Mouse (Mus musculus) B cell, adult 62 days (primary cell): Measurements from ENCODE around the gene Paxbp1. TPM values are rescaled to one million over a fixed set of nuclear protein-coding genes. Genes with fewer than 3 reads are reported as not detected.

Source experiments
- total RNA-seq: library from RNA; stranded (reverse); gene quantifications from 4 replicates; pipeline ENCODE4 v1.2.4, GENCODE M21; 2023

Paxbp1 gene
- total RNA-seq = 109 to 120 TPM (median 115 TPM) in 4 replicates

GRCm38 (mm10) chr16:91044270-91045182 is at the start of gene Paxbp1:
TSS of gene Paxbp1 (minus strand) at chr16:91044543.

DNA sequence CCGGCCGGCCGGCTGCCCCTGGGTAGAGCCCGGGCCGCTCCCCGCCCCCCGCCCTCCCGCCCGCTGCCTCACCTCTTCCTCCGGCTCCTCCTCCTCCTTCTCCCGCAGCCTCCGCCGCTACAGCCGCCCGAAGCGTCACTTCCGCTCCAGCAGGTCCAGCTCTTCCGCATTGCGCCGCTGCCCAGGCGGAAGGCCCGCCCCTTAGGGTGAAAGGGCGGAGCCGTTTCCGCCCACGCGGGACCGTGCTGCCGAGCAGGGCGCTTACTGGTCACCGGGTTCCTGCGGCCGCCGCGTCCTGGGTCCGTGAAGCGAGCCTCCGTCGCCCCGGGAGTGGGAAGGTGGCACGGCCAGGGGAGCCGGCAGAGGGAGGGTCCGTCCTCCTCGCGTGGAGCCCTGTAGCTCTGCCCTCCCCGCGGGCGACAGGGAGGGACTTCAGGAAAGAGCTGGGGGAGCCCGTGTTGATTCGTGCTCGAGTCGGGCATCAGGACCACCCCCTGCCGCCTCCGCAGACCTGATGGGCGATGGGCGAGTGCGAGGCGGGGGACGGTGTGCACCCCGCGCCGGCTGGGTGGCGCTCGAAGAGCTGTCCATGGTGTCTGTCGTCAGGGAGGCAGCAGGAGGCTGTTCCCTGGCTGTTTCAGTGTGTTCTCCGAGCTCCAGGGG is 33.2 kb downstream of the Paxbp1 start, which contains the start of gene Synj1:
Synj1 (minus strand) TSS at position 288 of the 663 bp plus-strand sequence.

Other genes with a start within 250 kb of the Paxbp1 start
- 34.6 to 44.2 TPM (median 38.6 TPM) in 4 replicates for gene Urb1, start 234.1 kb downstream of the Paxbp1 start, total RNA-seq
- not detected in 4 replicates for gene Eva1c, start 217.8 kb downstream of the Paxbp1 start, total RNA-seq
- 11.1 to 15.4 TPM (median 11.8 TPM) in 4 replicates for gene Cfap298, start 109.4 kb downstream of the Paxbp1 start, total RNA-seq
- 41.0 to 54.1 TPM (median 45.4 TPM) in 4 replicates for gene Synj1, start 33.2 kb downstream of the Paxbp1 start, total RNA-seq
- not detected in 4 replicates for gene 4932438H23Rik, start 50.6 kb upstream of the Paxbp1 start, total RNA-seq
- 0.36 TPM in 1 of 4 replicates, not detected in the others for gene Olig2, start 180.9 kb upstream of the Paxbp1 start, total RNA-seq
- not detected in 4 replicates for gene Olig1, start 225.2 kb upstream of the Paxbp1 start, total RNA-seq